Comparison of ENCODE assay signal across 8 mouse cellular contexts in genomic region chr17:72606251-72606650, GRCm38 (mm10). TPM values are rescaled to one million over a fixed set of nuclear protein-coding genes. Genes with fewer than 3 reads are reported as not detected.
DNase-seq lines count a peak whose midpoint lies in the region; ATAC-seq lines count a peak whose summit lies in the region.

No protein-coding gene starts in this region.

- H3K27ac ChIP-seq in kidney, embryonic 16.5 days (ENCODE audit: low read length) = no peak overlapping the region
- H3K27ac ChIP-seq in forebrain, embryonic 10.5 days = no peak overlapping the region

- 8% methylated on average over 4 of the region's 4 CpGs for WGBS in kidney, embryonic 16.5 days
- 11% methylated on average over 4 of the region's 4 CpGs for WGBS in forebrain, embryonic 10.5 days

- intact Hi-C loops in left cerebral cortex, postnatal 14 days (cut with DNase I) = loop anchor here (1.0 to 10.0 kb wide), 4 partner anchors 114 to 941 kb away; no protein-coding TSS in a partner anchor

- no peaks in the 10 kb centered on the region for H3K9me3 ChIP-seq in kidney, embryonic 16.5 days (ENCODE audit: low read length)
- H3K9me3 ChIP-seq in forebrain, embryonic 10.5 days = no peaks in the 10 kb centered on the region

- H3K27me3 ChIP-seq in kidney, embryonic 16.5 days (ENCODE audit: insufficient read depth, low read length) = peaks cover 26% of the 10 kb centered on the region
- H3K27me3 ChIP-seq in forebrain, embryonic 10.5 days (ENCODE audit: poor library complexity, severe bottlenecking) = peaks cover 45% of the 10 kb centered on the region

- no peak overlapping the region for H3K9ac ChIP-seq in kidney, embryonic 16.5 days (replicated peaks; ENCODE audit: low read length)

- no peak overlapping the region for H3K4me2 ChIP-seq in kidney, embryonic 16.5 days (replicated peaks; ENCODE audit: low read depth, low read length)

- ATAC-seq in kidney, embryonic 16.5 days (ENCODE audit: low FRiP score, low TSS enrichment) = no peak
- ATAC-seq in hematopoietic stem cell, adult 5-6 weeks (replicated peaks in 1 of 2; ENCODE audit: insufficient read depth in 1 of 2, low FRiP score in 2 of 2, low TSS enrichment in 1 of 2, low read depth in 1 of 2, poor library complexity in 2 of 2, severe bottlenecking in 2 of 2) = peak; percentile 40 to 50; a peak in 2 of 4 replicates
- ATAC-seq in neutrophil, adult 5-6 weeks (ENCODE audit: extremely low read depth, insufficient number of reproducible peaks, low FRiP score, poor library complexity, severe bottlenecking) = 0 out of 2 replicates have a peak, but pooled peaks have one; percentile 38

- H3K36me3 ChIP-seq in kidney, embryonic 16.5 days (ENCODE audit: insufficient read depth, low read length) = no peaks in the 10 kb centered on the region
- no peaks in the 10 kb centered on the region for H3K36me3 ChIP-seq in forebrain, embryonic 10.5 days (replicated peaks)

- peaks cover 14% of the 10 kb centered on the region for H3K4me1 ChIP-seq in kidney, embryonic 16.5 days (ENCODE audit: insufficient read depth, low read length)
- H3K4me1 ChIP-seq in forebrain, embryonic 10.5 days = peaks cover 24% of the 10 kb centered on the region

- DNase-seq in kidney, adult 11 months = peak; percentile 58
- DNase-seq in brain, embryonic 18.5 days (ENCODE audit: low read depth, low spot score) = peak; percentile 61
- peak; percentile 87 for DNase-seq in forebrain, embryonic 10.5 days (ENCODE audit: extremely low spot score, low spot score)
- peak; percentile 92 to 95 for DNase-seq in left cerebral cortex, postnatal 14 days (ENCODE audit: low spot score in 2 of 2)
- DNase-seq in thymus, postnatal 0 days (ENCODE audit: low spot score) = peak; percentile 57

- no peak overlapping the region for H3K4me3 ChIP-seq in kidney, embryonic 16.5 days (ENCODE audit: low read length)
- H3K4me3 ChIP-seq in forebrain, embryonic 10.5 days = no peak overlapping the region

RNA-seq across cellular contexts. Expression of gene Alk, which starts 1.8 kb away (rescaled TPM):
- polyA plus RNA-seq in kidney, embryonic 16.5 days (2015; fragmentation: Nextera tagmentation; extraction: Ambion mirVana) = 0.19 and 0.39 TPM in 2 replicates
- polyA plus RNA-seq in forebrain, embryonic 10.5 days (2016; fragmentation: Nextera tagmentation; extraction: Ambion mirVana) = 0.09 and 0.14 TPM in 2 replicates
- not detected in 2 replicates for total RNA-seq in hematopoietic stem cell, adult 5-6 weeks (2017)
- 1 to 10 TPM; 6.8 to 7.9 TPM for total RNA-seq in left cerebral cortex, postnatal 14 days (2021)
- 0.12 TPM in 1 of 2 replicates, not detected in the other for total RNA-seq in neutrophil, adult 5-6 weeks (2017)
- polyA plus RNA-seq in thymus, postnatal 0 days (2015; fragmentation: Nextera tagmentation; extraction: Ambion mirVana) = 0.05 TPM in 1 of 2 replicates, not detected in the other
